Comparison of ENCODE assay signal across 41 mouse cellular contexts in genomic region chr11:5530172-5530571, GRCm38 (mm10). TPM values are rescaled to one million over a fixed set of nuclear protein-coding genes. Genes with fewer than 3 reads are reported as not detected.
A peak's percentile ranks its signal among the peaks of the same experiment; 100 is the strongest.
DNase-seq lines count a peak whose midpoint lies in the region; ATAC-seq and TF ChIP-seq lines count a peak whose summit lies in the region.
"Had no signal": no experiment of that assay in that cellular context is flagged by ENCODE, and none has a peak within 500 bp of the region (broad histone marks: within the 10 kb centered on the region; RNA-seq: fewer than 3 reads in every experiment).

No protein-coding gene starts in this region.

- TF ChIP-seq POLR2A in MEL (IDR thresholded peaks at IDR 0.05; ENCODE audit: control insufficient read depth in 1 of 2, insufficient read depth in 1 of 2, low read depth in 1 of 2, low read length in 2 of 2, poor library complexity in 1 of 2), result no peak
- TF ChIP-seq POLR2A in bone marrow macrophage, adult 2 months (IDR thresholded peaks at IDR 0.05; ENCODE audit: borderline replicate concordance, low read depth, low read length), result no peak

- no peak for ATAC-seq in kidney, embryonic 14.5 days (ENCODE audit: low FRiP score, low TSS enrichment)
- ATAC-seq: forebrain, embryonic 15.5 days; inflammation-experienced regulatory T-cells, adult 6 months; midbrain, embryonic 16.5 days had no signal

- H3K4me2 ChIP-seq in kidney, embryonic 14.5 days (replicated peaks; ENCODE audit: low read depth, low read length), result no peak overlapping the region
- H3K4me2 ChIP-seq: embryonic facial prominence, embryonic 12.5 days; forebrain, embryonic 15.5 days; heart, embryonic 13.5 days; hindbrain, embryonic 15.5 days; limb, embryonic 13.5 days; liver, embryonic 13.5 days; midbrain, embryonic 11.5 days had no signal

- no peak for TF ChIP-seq RAD21 in MEL (IDR thresholded peaks at IDR 0.05; ENCODE audit: low read depth, low read length)

- whole genome bisulfite sequencing in kidney, embryonic 14.5 days, result 80% methylated on average over 5 of the region's 5 CpGs

- H3K36me3 ChIP-seq in kidney, embryonic 14.5 days (ENCODE audit: control insufficient read depth, insufficient read depth, low read length), result peaks cover 91% of the 10 kb centered on the region
- H3K36me3 ChIP-seq in MEL (ENCODE audit: control insufficient read depth in 1 of 2, insufficient read depth in 2 of 2, low read length in 2 of 2), result peaks cover 26 to 36% of the 10 kb centered on the region in 2 experiments

- peak; percentile 70 for DNase-seq in kidney, adult 9 months
- no peak for DNase-seq in MEL (ENCODE audit: low read depth, low spot score)
- DNase-seq in kidney, postnatal 25 days, result peak; percentile 56 to 66
- DNase-seq in right cerebral cortex, postnatal 25 days, result no peak
- DNase-seq in B cell, adult 2 months, result no peak
- DNase-seq: adrenal gland, adult 8-10 months; cerebellum, adult 8-10 months; cerebellum, postnatal 25 days; gastrocnemius, adult 2 months; gastrocnemius, postnatal 36 days; heart, postnatal 10 days; liver, embryonic 13.5 days; lung, adult 18-20 months; lung, postnatal 10 days; thymus, adult 2 months; thymus, postnatal 4 days had no signal

- no peak overlapping the region for H3K4me3 ChIP-seq in kidney, embryonic 14.5 days (ENCODE audit: low read length)
- H3K4me3 ChIP-seq in MEL (ENCODE audit: control insufficient read depth in 1 of 2, insufficient read depth in 1 of 2, low read depth in 2 of 2, low read length in 2 of 2), result no peak overlapping the region
- no peak overlapping the region for H3K4me3 ChIP-seq in bone marrow macrophage, adult 2 months (ENCODE audit: insufficient read depth, low read length)
- H3K4me3 ChIP-seq: embryonic facial prominence, embryonic 12.5 days; forebrain, embryonic 10.5 days; forebrain, embryonic 15.5 days; gastrocnemius, adult 2 months; heart, embryonic 13.5 days; hindbrain, embryonic 10.5 days; hindbrain, embryonic 15.5 days; limb, embryonic 13.5 days; liver, embryonic 13.5 days had no signal

- H3K27ac ChIP-seq in kidney, embryonic 14.5 days (ENCODE audit: low read depth, low read length), result no peak overlapping the region
- no peak overlapping the region for H3K27ac ChIP-seq in MEL (ENCODE audit: control insufficient read depth, low read depth, low read length)
- 0 out of 2 replicates have a peak overlapping the region, but pooled peaks have one; percentile 15 for H3K27ac ChIP-seq in bone marrow macrophage, adult 2 months (ENCODE audit: insufficient read depth, low read depth, low read length)
- H3K27ac ChIP-seq: embryonic facial prominence, embryonic 12.5 days; forebrain, embryonic 10.5 days; forebrain, embryonic 15.5 days; heart, embryonic 13.5 days; hindbrain, embryonic 10.5 days; hindbrain, embryonic 15.5 days; limb, embryonic 13.5 days; liver, embryonic 13.5 days had no signal

- H3K9me3 ChIP-seq in kidney, embryonic 14.5 days (ENCODE audit: control insufficient read depth, low read length), result no peaks in the 10 kb centered on the region
- no peaks in the 10 kb centered on the region for H3K9me3 ChIP-seq in MEL (replicated peaks; ENCODE audit: insufficient read depth, low read length)
- H3K9me3 ChIP-seq: embryonic facial prominence, embryonic 12.5 days; forebrain, embryonic 10.5 days; forebrain, embryonic 15.5 days; heart, embryonic 13.5 days; hindbrain, embryonic 10.5 days; hindbrain, embryonic 15.5 days; limb, embryonic 13.5 days; liver, embryonic 13.5 days had no signal

- H3K9ac ChIP-seq in kidney, embryonic 14.5 days (ENCODE audit: low read depth, low read length), result no peak overlapping the region
- H3K9ac ChIP-seq in MEL (ENCODE audit: control insufficient read depth, low read depth, low read length, poor library complexity, severe bottlenecking), result no peak overlapping the region
- H3K9ac ChIP-seq: embryonic facial prominence, embryonic 12.5 days; forebrain, embryonic 15.5 days; heart, embryonic 13.5 days; hindbrain, embryonic 15.5 days; limb, embryonic 13.5 days; liver, embryonic 13.5 days had no signal

- H3K4me1 ChIP-seq in kidney, embryonic 14.5 days (ENCODE audit: control insufficient read depth, insufficient read depth, low read length), result 0 out of 2 replicates have a peak, but pooled peaks cover 6% of the 10 kb centered on the region
- peaks cover 5 to 9% of the 10 kb centered on the region in 2 experiments for H3K4me1 ChIP-seq in MEL (ENCODE audit: control insufficient read depth in 1 of 2, insufficient read depth in 2 of 2, low read length in 2 of 2)
- peaks cover 17% of the 10 kb centered on the region for H3K4me1 ChIP-seq in bone marrow macrophage, adult 2 months (ENCODE audit: control insufficient read depth, insufficient read depth, low read length)
- H3K4me1 ChIP-seq: embryonic facial prominence, embryonic 12.5 days; forebrain, embryonic 10.5 days; forebrain, embryonic 15.5 days; heart, embryonic 13.5 days; hindbrain, embryonic 10.5 days; hindbrain, embryonic 15.5 days; limb, embryonic 13.5 days had no signal

- no peak for TF ChIP-seq EP300 in MEL (IDR thresholded peaks at IDR 0.05; ENCODE audit: low read depth in 1 of 2, low read length in 2 of 2)

- H3K79me2 ChIP-seq in MEL (ENCODE audit: control insufficient read depth, insufficient read depth, low read length, poor library complexity), result no peaks in the 10 kb centered on the region

- no peaks in the 10 kb centered on the region for H3K27me3 ChIP-seq in kidney, embryonic 14.5 days (ENCODE audit: control insufficient read depth, insufficient read depth, low read length)
- H3K27me3 ChIP-seq in MEL (ENCODE audit: control insufficient read depth in 1 of 2, insufficient read depth in 2 of 2, low read length in 2 of 2), result no peaks in the 10 kb centered on the region
- H3K27me3 ChIP-seq: CH12.LX; embryonic facial prominence, embryonic 12.5 days; forebrain, embryonic 15.5 days; heart, embryonic 13.5 days; hindbrain, embryonic 15.5 days; limb, embryonic 13.5 days; liver, embryonic 13.5 days had no signal

- no peak for TF ChIP-seq CTCF in MEL (IDR thresholded peaks at IDR 0.05 in 2 of 3, conservative IDR thresholded peaks at IDR 0.05 in 1 of 3; ENCODE audit: control insufficient read depth in 1 of 3, insufficient read depth in 1 of 3, low read depth in 2 of 3, low read length in 3 of 3, poor library complexity in 1 of 3, severe bottlenecking in 1 of 3)
- TF ChIP-seq CTCF in bone marrow macrophage, adult 2 months (IDR thresholded peaks at IDR 0.05; ENCODE audit: low read depth, low read length), result no peak

TF ChIP-seq in MEL, 35 proteins besides CTCF, POLR2A, EP300 and RAD21:
- no peak for TF ChIP-seq USF2 (IDR thresholded peaks at IDR 0.05; ENCODE audit: borderline replicate concordance in 1 of 2, insufficient read depth in 1 of 2, low read depth in 1 of 2, low read length in 2 of 2)
- 0 out of 2 replicates have a peak, but pooled peaks have one; percentile 39 for TF ChIP-seq CHD1 (IDR thresholded peaks at IDR 0.05; ENCODE audit: low read depth, low read length)
- 0 out of 2 replicates have a peak, but pooled peaks have one; percentile 2 for TF ChIP-seq SMC3 (IDR thresholded peaks at IDR 0.05; ENCODE audit: low read depth, low read length)

RNA-seq across cellular contexts. Expression of gene Xbp1, which starts 9.7 kb away (rescaled TPM):
- polyA plus RNA-seq in kidney, embryonic 14.5 days (2014; fragmentation: Nextera tagmentation; extraction: Ambion mirVana), result 141 and 174 TPM in 2 replicates
- 84.2 and 101 TPM in 2 replicates for total RNA-seq in MEL (2012; rRNA removed)
- polyA plus RNA-seq in MEL (2012; ENCODE audit: insufficient read depth in 1 of 2, insufficient read length in 2 of 2, low read depth in 1 of 2, low replicate concordance in 2 of 2, missing spikeins in 1 of 2), result 10 to 100 TPM in 1 of 2 experiments, not detected in 1; 81.8 TPM
- 133 and 140 TPM in 2 replicates for polyA plus RNA-seq in bone marrow macrophage, adult 2 months (2012; ENCODE audit: insufficient read depth, insufficient read length, missing spikeins)

RNA-seq across cellular contexts. Expression of gene Ccdc117, which starts 11.8 kb away (rescaled TPM):
- polyA plus RNA-seq in kidney, embryonic 14.5 days (2014; fragmentation: Nextera tagmentation; extraction: Ambion mirVana), result 11.1 and 21.3 TPM in 2 replicates
- 26.3 and 35.4 TPM in 2 replicates for total RNA-seq in MEL (2012; rRNA removed)
- polyA plus RNA-seq in MEL (2012; ENCODE audit: insufficient read depth in 1 of 2, insufficient read length in 2 of 2, low read depth in 1 of 2, low replicate concordance in 2 of 2, missing spikeins in 1 of 2), result 10 to 100 TPM in 1 of 2 experiments, not detected in 1; 19.4 TPM
- 13.6 and 16.6 TPM in 2 replicates for polyA plus RNA-seq in bone marrow macrophage, adult 2 months (2012; ENCODE audit: insufficient read depth, insufficient read length, missing spikeins)

RNA-seq across cellular contexts. Expression of gene Ankrd36, which starts 39.3 kb away (rescaled TPM):
- polyA plus RNA-seq in kidney, embryonic 14.5 days (2014; fragmentation: Nextera tagmentation; extraction: Ambion mirVana), result not detected in 2 replicates
- 3.4 and 5.2 TPM in 2 replicates for total RNA-seq in MEL (2012; rRNA removed)
- 1 to 10 TPM in 1 of 2 experiments, not detected in 1; 3.2 TPM for polyA plus RNA-seq in MEL (2012; ENCODE audit: insufficient read depth in 1 of 2, insufficient read length in 2 of 2, low read depth in 1 of 2, low replicate concordance in 2 of 2, missing spikeins in 1 of 2)
- polyA plus RNA-seq in bone marrow macrophage, adult 2 months (2012; ENCODE audit: insufficient read depth, insufficient read length, missing spikeins), result not detected in 2 replicates
- total RNA-seq: adrenal gland, adult 8-10 months; adrenal gland, postnatal 4 days; CH12.LX; gastrocnemius, adult 2 months; gastrocnemius, postnatal 36 days; heart, adult 8-10 months; heart, postnatal 10 days; layer of hippocampus, adult 8-10 months; layer of hippocampus, postnatal 25 days; left cerebral cortex, adult 8-10 months; left cerebral cortex, postnatal 36 days; megakaryocyte, adult 5-6 weeks; neutrophil, adult 5-6 weeks had no signal
- polyA plus RNA-seq: C2C12; forebrain, embryonic 10.5 days; forebrain, embryonic 15.5 days; frontal cortex, adult 2 months; heart, embryonic 13.5 days; hindbrain, embryonic 10.5 days; hindbrain, embryonic 15.5 days; inflammation-experienced regulatory T-cells, adult 6 months; midbrain, embryonic 11.5 days; midbrain, embryonic 16.5 days; neural tube, embryonic 11.5 days; small intestine, adult 2 months; thymus, adult 2 months had no signal

Comparison
In these comparisons a context has a peak if more than half of its experiments do, and no peak if none do; other contexts are left out.
1. DNase-seq: peak in kidney, adult 9 months (single experiment) and kidney, postnatal 25 days (2 of 2); none in MEL (single experiment), right cerebral cortex, postnatal 25 days (single experiment) and B cell, adult 2 months (0 of 2).